21 mouse cellular contexts compared by ENCODE assay signal in the genomic region with DNA sequence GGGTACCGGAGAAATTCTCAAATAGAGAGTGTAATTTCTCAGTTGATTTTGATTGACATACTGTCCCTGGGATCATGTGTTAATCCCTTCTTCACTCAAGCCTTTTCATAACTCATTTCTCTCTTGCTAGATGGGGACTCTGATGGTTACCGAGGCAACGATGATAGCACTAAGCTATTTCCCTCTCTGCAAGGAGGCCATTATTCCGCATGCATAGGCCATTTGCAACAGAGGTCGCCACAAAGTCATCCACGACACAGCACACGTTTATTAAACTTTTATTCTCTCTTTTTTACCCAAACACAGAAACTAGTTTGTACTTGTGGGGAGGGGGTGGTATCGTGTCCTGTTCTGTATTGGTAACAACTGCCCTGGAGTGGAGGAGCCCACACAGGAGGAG. TPM values are rescaled to one million over a fixed set of nuclear protein-coding genes. Genes with fewer than 3 reads are reported as not detected.
DNase-seq lines count a peak whose midpoint lies in the region; ATAC-seq and TF ChIP-seq lines count a peak whose summit lies in the region.
"Had no signal": no experiment of that assay in that cellular context is flagged by ENCODE, and none has a peak within 500 bp of the region (broad histone marks: within the 10 kb centered on the region; RNA-seq: fewer than 3 reads in every experiment).

No protein-coding gene starts in this region.

- no peak for TF ChIP-seq EP300 in MEL (IDR thresholded peaks at IDR 0.05; ENCODE audit: low read depth in 1 of 2, low read length in 2 of 2)

- ATAC-seq in forebrain, embryonic 16.5 days, result peak; percentile 21; the same call in 1 of the 2 replicates
- peak; percentile 59 for ATAC-seq in midbrain, embryonic 13.5 days

- intact Hi-C loops in gastrocnemius, postnatal 14 days (cut with DNase I; ENCODE audit: low total_unique reads), result loop anchor here (10.0 kb wide), 1 partner anchor 107 kb away; no protein-coding TSS in a partner anchor
- intact Hi-C loops in heart, postnatal 36 days (cut with DNase I), result no loop called here

- no peak overlapping the region for H3K9ac ChIP-seq in MEL (ENCODE audit: control insufficient read depth, low read depth, low read length, poor library complexity, severe bottlenecking)
- H3K9ac ChIP-seq in forebrain, embryonic 16.5 days (replicated peaks; ENCODE audit: low read depth, low read length), result no peak overlapping the region
- no peak overlapping the region for H3K9ac ChIP-seq in midbrain, embryonic 13.5 days (replicated peaks)
- H3K9ac ChIP-seq: lung, embryonic 14.5 days had no signal

- H3K4me3 ChIP-seq in MEL (ENCODE audit: control insufficient read depth in 1 of 2, insufficient read depth in 1 of 2, low read depth in 2 of 2, low read length in 2 of 2), result no peak overlapping the region
- H3K4me3 ChIP-seq in forebrain, embryonic 16.5 days (replicated peaks; ENCODE audit: low read length), result no peak overlapping the region
- no peak overlapping the region for H3K4me3 ChIP-seq in midbrain, embryonic 13.5 days (replicated peaks)
- H3K4me3 ChIP-seq: heart, embryonic 10.5 days had no signal

- H3K79me2 ChIP-seq in MEL (ENCODE audit: control insufficient read depth, insufficient read depth, low read length, poor library complexity), result no peaks in the 10 kb centered on the region

- DNase-seq in MEL (ENCODE audit: low read depth, low spot score), result peak; percentile 57
- peak; percentile 76 for DNase-seq in embryo, embryonic 10 days (ENCODE audit: low spot score)
- no peak for DNase-seq in gastrocnemius, postnatal 14 days
- no peak for DNase-seq in liver
- DNase-seq in heart, postnatal 36 days, result no peak
- no peak for DNase-seq in gastrocnemius, adult 18-20 months (ENCODE audit: low spot score)
- DNase-seq: adrenal gland, adult 2 months; cerebellum, adult 18-20 months; kidney, adult 11 months; kidney, postnatal 10 days; lung, embryonic 14.5 days; right cerebral cortex, postnatal 25 days had no signal

- no peak overlapping the region for H3K27ac ChIP-seq in MEL (ENCODE audit: control insufficient read depth, low read depth, low read length)
- H3K27ac ChIP-seq in forebrain, embryonic 16.5 days (ENCODE audit: low read length), result no peak overlapping the region
- peak overlapping the region; percentile 52; the same call in 1 of the 2 replicates for H3K27ac ChIP-seq in midbrain, embryonic 13.5 days
- H3K27ac ChIP-seq: heart, embryonic 10.5 days had no signal

- no peak for TF ChIP-seq RAD21 in MEL (IDR thresholded peaks at IDR 0.05; ENCODE audit: low read depth, low read length)

- no peak for TF ChIP-seq CTCF in MEL (IDR thresholded peaks at IDR 0.05 in 2 of 3, conservative IDR thresholded peaks at IDR 0.05 in 1 of 3; ENCODE audit: control insufficient read depth in 1 of 3, insufficient read depth in 1 of 3, low read depth in 2 of 3, low read length in 3 of 3, poor library complexity in 1 of 3, severe bottlenecking in 1 of 3)

- H3K4me1 ChIP-seq in MEL (ENCODE audit: control insufficient read depth in 1 of 2, insufficient read depth in 2 of 2, low read length in 2 of 2), result peaks cover 5 to 27% of the 10 kb centered on the region in 2 experiments
- H3K4me1 ChIP-seq in forebrain, embryonic 16.5 days (replicated peaks; ENCODE audit: control insufficient read depth, insufficient read depth, low read length), result peaks cover 10% of the 10 kb centered on the region
- H3K4me1 ChIP-seq in midbrain, embryonic 13.5 days (replicated peaks), result peaks cover 38% of the 10 kb centered on the region

- TF ChIP-seq POLR2A in MEL (IDR thresholded peaks at IDR 0.05; ENCODE audit: control insufficient read depth in 1 of 2, insufficient read depth in 1 of 2, low read depth in 1 of 2, low read length in 2 of 2, poor library complexity in 1 of 2), result no peak

- no peak overlapping the region for H3K4me2 ChIP-seq in forebrain, embryonic 16.5 days (ENCODE audit: low read length)
- H3K4me2 ChIP-seq in midbrain, embryonic 13.5 days (replicated peaks), result no peak overlapping the region
- H3K4me2 ChIP-seq: liver, embryonic 11.5 days; lung, embryonic 14.5 days had no signal

- no peaks in the 10 kb centered on the region for H3K27me3 ChIP-seq in MEL (ENCODE audit: control insufficient read depth in 1 of 2, insufficient read depth in 2 of 2, low read length in 2 of 2)
- H3K27me3 ChIP-seq in forebrain, embryonic 16.5 days (replicated peaks; ENCODE audit: control insufficient read depth, insufficient read depth, low read length), result peaks cover 63% of the 10 kb centered on the region
- H3K27me3 ChIP-seq in midbrain, embryonic 13.5 days, result peaks cover 74% of the 10 kb centered on the region

- H3K36me3 ChIP-seq in MEL (ENCODE audit: control insufficient read depth in 1 of 2, insufficient read depth in 2 of 2, low read length in 2 of 2), result peaks cover 0 to 17% of the 10 kb centered on the region in 2 experiments; a peak in 2 of 4 replicates
- H3K36me3 ChIP-seq in forebrain, embryonic 16.5 days (ENCODE audit: control insufficient read depth, insufficient read depth), result no peaks in the 10 kb centered on the region
- no peaks in the 10 kb centered on the region for H3K36me3 ChIP-seq in midbrain, embryonic 13.5 days
- H3K36me3 ChIP-seq: heart, embryonic 10.5 days had no signal

- H3K9me3 ChIP-seq in MEL (replicated peaks; ENCODE audit: insufficient read depth, low read length), result no peaks in the 10 kb centered on the region
- H3K9me3 ChIP-seq in forebrain, embryonic 16.5 days (ENCODE audit: control insufficient read depth, low read length), result no peaks in the 10 kb centered on the region
- H3K9me3 ChIP-seq in midbrain, embryonic 13.5 days, result no peaks in the 10 kb centered on the region
- H3K9me3 ChIP-seq: heart, embryonic 10.5 days had no signal

- 2% methylated on average over 8 of the region's 8 CpGs for WGBS in forebrain, embryonic 16.5 days
- WGBS in midbrain, embryonic 13.5 days, result 2% methylated on average over 8 of the region's 8 CpGs

TF ChIP-seq in MEL, 35 proteins besides CTCF, POLR2A, EP300 and RAD21:
- no peak for TF ChIP-seq MAZ (IDR thresholded peaks at IDR 0.05; ENCODE audit: low read depth, low read length)
- no peak for TF ChIP-seq MAX (IDR thresholded peaks at IDR 0.05; ENCODE audit: low read length)
- TF ChIP-seq SMC3 (IDR thresholded peaks at IDR 0.05; ENCODE audit: low read depth, low read length), result no peak
- TF ChIP-seq POLR2AphosphoS5 (IDR thresholded peaks at IDR 0.05; ENCODE audit: borderline replicate concordance, low read depth, low read length), result no peak
- 0 out of 2 replicates have a peak, but pooled peaks have one; percentile 23 for TF ChIP-seq SIN3A (IDR thresholded peaks at IDR 0.05; ENCODE audit: low read length)
TF ChIP-seq in MEL: peak in this region for 1.

RNA-seq across cellular contexts. Expression of a gene that starts 8.0 kb away (rescaled TPM):
- 0.12 and 0.46 TPM in 2 replicates for total RNA-seq in MEL (2012; rRNA removed)
- 1 to 10 TPM in 1 of 2 experiments, not detected in 1; 2.0 TPM for polyA plus RNA-seq in MEL (2012; ENCODE audit: insufficient read depth in 1 of 2, insufficient read length in 2 of 2, low read depth in 1 of 2, low replicate concordance in 2 of 2, missing spikeins in 1 of 2)
- polyA plus RNA-seq in forebrain, embryonic 16.5 days (2015; fragmentation: Nextera tagmentation; extraction: Ambion mirVana), result 0.42 and 2.2 TPM in 2 replicates
- polyA plus RNA-seq in midbrain, embryonic 13.5 days (2015; fragmentation: Nextera tagmentation; extraction: Ambion mirVana), result 94.8 and 119 TPM in 2 replicates
- total RNA-seq in gastrocnemius, postnatal 14 days (2021), result under 1 TPM; 0.31 to 0.55 TPM
- total RNA-seq in heart, postnatal 36 days (2021), result 1 to 10 TPM in 1 of 2 experiments, under 1 TPM in 1; 0.47 to 2.2 TPM
- under 1 TPM; 0.18 to 0.43 TPM for total RNA-seq in gastrocnemius, adult 18-20 months (2021)
- total RNA-seq: left cerebral cortex, postnatal 25 days had no signal

RNA-seq across cellular contexts. Expression of a gene that starts 8.5 kb away (rescaled TPM):
- 0.50 and 1.5 TPM in 2 replicates for total RNA-seq in MEL (2012; rRNA removed)
- 1 to 10 TPM in 1 of 2 experiments, not detected in 1; 2.4 TPM for polyA plus RNA-seq in MEL (2012; ENCODE audit: insufficient read depth in 1 of 2, insufficient read length in 2 of 2, low read depth in 1 of 2, low replicate concordance in 2 of 2, missing spikeins in 1 of 2)
- polyA plus RNA-seq in forebrain, embryonic 16.5 days (2015; fragmentation: Nextera tagmentation; extraction: Ambion mirVana), result not detected in 2 replicates
- polyA plus RNA-seq in midbrain, embryonic 13.5 days (2015; fragmentation: Nextera tagmentation; extraction: Ambion mirVana), result 3.5 and 5.3 TPM in 2 replicates
- not detected for total RNA-seq in gastrocnemius, postnatal 14 days (2021)
- not detected for total RNA-seq in heart, postnatal 36 days (2021)
- not detected for total RNA-seq in gastrocnemius, adult 18-20 months (2021)
- total RNA-seq: adrenal gland, adult 2 months; gastrocnemius, adult 8-10 months; heart, postnatal 25 days; left cerebral cortex, postnatal 25 days had no signal
- polyA plus RNA-seq: adrenal gland, adult 2 months; C2C12; heart, embryonic 10.5 days; liver, embryonic 11.5 days; lung, embryonic 14.5 days; testis, adult 2 months had no signal

RNA-seq across cellular contexts. Expression of a gene that starts 16.8 kb away (rescaled TPM):
- not detected in 2 replicates for total RNA-seq in MEL (2012; rRNA removed)
- under 1 TPM in 1 of 2 experiments, not detected in 1; 0.28 TPM for polyA plus RNA-seq in MEL (2012; ENCODE audit: insufficient read depth in 1 of 2, insufficient read length in 2 of 2, low read depth in 1 of 2, low replicate concordance in 2 of 2, missing spikeins in 1 of 2)
- polyA plus RNA-seq in forebrain, embryonic 16.5 days (2015; fragmentation: Nextera tagmentation; extraction: Ambion mirVana), result not detected in 2 replicates
- 1.7 and 3.9 TPM in 2 replicates for polyA plus RNA-seq in midbrain, embryonic 13.5 days (2015; fragmentation: Nextera tagmentation; extraction: Ambion mirVana)
- not detected for total RNA-seq in gastrocnemius, postnatal 14 days (2021)
- not detected for total RNA-seq in heart, postnatal 36 days (2021)
- total RNA-seq in gastrocnemius, adult 18-20 months (2021), result not detected
- total RNA-seq: gastrocnemius, adult 8-10 months; heart, postnatal 25 days; left cerebral cortex, postnatal 25 days had no signal
- polyA plus RNA-seq: C2C12; liver, embryonic 11.5 days; lung, embryonic 14.5 days had no signal

Comparison
In these comparisons a context has a peak if more than half of its experiments do, and no peak if none do; other contexts are left out.
1. DNase-seq: peak in MEL (single experiment) and embryo, embryonic 10 days (single experiment); none in gastrocnemius, postnatal 14 days (single experiment), liver (single experiment), heart, postnatal 36 days (0 of 2) and gastrocnemius, adult 18-20 months (single experiment).